Mouse (Mus musculus) megakaryocyte-erythroid progenitor cell, adult 5-6 weeks (primary cell): ENCODE measurements around the gene Meis1. TPM values are rescaled to one million over a fixed set of nuclear protein-coding genes. Genes with fewer than 3 reads are reported as not detected.

ENCODE experiments used
- ATAC-seq: replicated peaks from 2 replicates; pipeline ENCODE4 v1.8.0; 2016; ENCODE audit warnings: mild to moderate bottlenecking, inconsistent platforms; ENCODE audit not compliant: severe bottlenecking, poor library complexity, low FRiP score, low TSS enrichment
- total RNA-seq, 2 experiments: library from RNA; stranded (forward) in 1 of 2; stranded (reverse) in 1 of 2; fragments of 200-1000, 215-1000 nt in 1 of 2; fragments of >200 nt in 1 of 2; fragmentation: Nextera tagmentation in 1 of 2; gene quantifications; 2 replicates each; pipeline ENCODE4 v1.2.3; 2014 to 2017

The Meis1 gene
- total RNA-seq, 2 experiments from 2014 or later: 14.5 to 19.9 TPM

- no peak for ATAC-seq
Observed at GRCm38 (mm10) chr11:18872118-18872751, 146.6 kb downstream of the Meis1 start.

- ATAC-seq: peak; percentile 31; the same call in 1 of the 2 replicates
Observed at GRCm38 (mm10) chr11:18871170-18872081, 147.4 kb downstream of the Meis1 start.

GRCm38 (mm10) chr11:18870121-18870931 is 148.5 kb downstream of the Meis1 start:
- ATAC-seq: no peak

GRCm38 (mm10) chr11:18869429-18869969 is 149.3 kb downstream of the Meis1 start:
- no peak for ATAC-seq

- no peak for ATAC-seq
Observed at GRCm38 (mm10) chr11:18867665-18868064, 151.1 kb downstream of the Meis1 start.

GRCm38 (mm10) chr11:18866198-18866836 is 152.5 kb downstream of the Meis1 start:
- ATAC-seq: peak; percentile 60

- ATAC-seq: no peak
Observed at GRCm38 (mm10) chr11:18850772-18851171, 168.0 kb downstream of the Meis1 start.

GRCm38 (mm10) chr11:18847650-18848049 is 171.1 kb downstream of the Meis1 start:
- ATAC-seq: no peak

GRCm38 (mm10) chr11:18846472-18846871 is 172.3 kb downstream of the Meis1 start:
- no peak for ATAC-seq

- ATAC-seq: no peak
Observed at GRCm38 (mm10) chr11:18845900-18846299, 172.9 kb downstream of the Meis1 start.

- no peak for ATAC-seq
Observed at GRCm38 (mm10) chr11:18845466-18845865, 173.3 kb downstream of the Meis1 start.

- ATAC-seq: no peak
Observed at GRCm38 (mm10) chr11:18830087-18830486, 188.7 kb downstream of the Meis1 start.
